Mouse (Mus musculus) bone marrow macrophage, adult 2 months (primary cell): ENCODE results near the gene Tmem207.

Source experiments
- CTCF ChIP-seq: IDR thresholded peaks from 2 replicates; pipeline ENCODE4 v1.5.1; 2012; ENCODE audit warnings: low read depth, mild to moderate bottlenecking, low read length, moderate library complexity
- POLR2A ChIP-seq: IDR thresholded peaks from 2 replicates; pipeline ENCODE4 v1.6.1; 2012; ENCODE audit warnings: mild to moderate bottlenecking, low read depth, low read length, borderline replicate concordance

DNA sequence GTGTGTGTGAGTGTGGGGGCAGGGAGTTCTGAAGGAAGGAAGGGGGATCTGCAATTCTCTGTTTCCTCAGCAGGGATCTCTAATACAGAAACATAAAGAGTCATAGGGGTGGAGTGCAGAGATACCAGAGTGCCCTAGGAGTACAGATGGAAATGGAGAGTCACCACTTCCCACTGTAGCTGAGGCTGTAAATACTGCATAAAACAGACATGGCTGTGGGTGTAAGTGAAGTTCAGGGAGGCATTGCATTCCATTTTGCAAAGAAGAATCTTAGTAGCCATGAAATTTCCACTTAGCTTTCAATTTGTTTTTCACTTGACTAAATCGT lies 20.3 kb upstream of the Tmem207 start:
- TF ChIP-seq POLR2A (no peak), CTCF (no peak)
